Mouse (Mus musculus) heart, embryonic 10.5 days (tissue): ENCODE data around the gene Gm10320. TPM values are rescaled to one million over a fixed set of nuclear protein-coding genes. Genes with fewer than 3 reads are reported as not detected.
A peak's percentile ranks its signal among the peaks of the same experiment; 100 is the strongest.

Experiments
- DNase-seq: peaks from one replicate; pipeline ENCODE4 v3.0.0-alpha.2; 2017; ENCODE audit warnings: low spot score
- H3K27ac ChIP-seq: fragments of 300-500 bp; sonication (generic); 2 replicates; pipeline ENCODE4 v1.5.1; 2016; ENCODE audit warnings: mild to moderate bottlenecking
- H3K27me3 ChIP-seq: fragments of 300-500 bp; sonication (generic); 2 replicates; pipeline ENCODE4 v1.6.1; 2016; ENCODE audit warnings: mild to moderate bottlenecking; ENCODE audit not compliant: poor library complexity, insufficient read depth, severe bottlenecking
- H3K36me3 ChIP-seq: fragments of 300-500 bp; sonication (generic); 2 replicates; pipeline ENCODE4 v1.6.1; 2016; ENCODE audit warnings: mild to moderate bottlenecking, moderate library complexity
- H3K4me1 ChIP-seq: fragments of 300-500 bp; sonication (generic); 2 replicates; pipeline ENCODE4 v1.6.1; 2016; ENCODE audit warnings: mild to moderate bottlenecking
- H3K4me3 ChIP-seq: fragments of 300-500 bp; sonication (generic); 2 replicates; pipeline ENCODE4 v1.5.1; 2016; ENCODE audit warnings: mild to moderate bottlenecking, moderate library complexity
- H3K9me3 ChIP-seq: fragments of 300-500 bp; sonication (generic); 2 replicates; pipeline ENCODE4 v1.6.1; 2016; ENCODE audit warnings: mild to moderate bottlenecking, moderate library complexity
- WGBS: fragments of 180-500 bp; shearing (Covaris S2); methylation state at CpG from one replicate; pipeline ENCODE4 v1.1.7; 2016; 5-methylcytosine and 5-hydroxymethylcytosine counted together
- polyA plus RNA-seq: library from polyadenylated mRNA; unstranded; fragments of >200 nt; fragmentation: Nextera tagmentation; extraction: Ambion mirVana; gene quantifications from 2 replicates; pipeline ENCODE4 v1.2.1, GENCODE M21; 2016

Gm10320 gene
- 0.48 and 0.82 TPM in 2 replicates for polyA plus RNA-seq

- peak; percentile 9 for DNase-seq
- no peaks in the 10 kb centered on the region for H3K9me3 ChIP-seq
- H3K27me3 ChIP-seq: peaks cover 15% of the 10 kb centered on the region; the same call in 1 of the 2 replicates
- no peak within 1 kb of the TSS for H3K27ac ChIP-seq
- H3K4me1 ChIP-seq: no peaks in the 10 kb centered on the region
- 70% methylated on average over 3 of the region's 3 CpGs for WGBS
- no peaks in the 10 kb centered on the region for H3K36me3 ChIP-seq
- no peak within 1 kb of the TSS for H3K4me3 ChIP-seq
These were observed at the start of gene Gm10320 for GRCm38 (mm10) chr13:98491909-98492308. Gm10320 (minus strand) TSS chr13:98492001.

GRCm38 (mm10) chr13:98541601-98542000, 49.8 kb upstream of the Gm10320 start:
- WGBS: 81% methylated on average over 2 of the region's 2 CpGs
- Histone ChIP-seq H3K9me3 (no peaks in the 10 kb centered on the region), H3K27ac (no peak overlapping the region), H3K36me3 (no peaks in the 10 kb centered on the region), H3K27me3 (no peaks in the 10 kb centered on the region), H3K4me1 (0 out of 2 replicates have a peak, but pooled peaks cover 3% of the 10 kb centered on the region), H3K4me3 (no peak overlapping the region)
- peak; percentile 30 for DNase-seq

- peaks cover 6% of the 10 kb centered on the region for H3K4me1 ChIP-seq
- WGBS: 83% methylated on average over 3 of the region's 3 CpGs
- H3K27ac ChIP-seq: no peak overlapping the region
- H3K4me3 ChIP-seq: no peak overlapping the region
- DNase-seq: no peak
- no peaks in the 10 kb centered on the region for H3K9me3 ChIP-seq
- H3K36me3 ChIP-seq: no peaks in the 10 kb centered on the region
- no peaks in the 10 kb centered on the region for H3K27me3 ChIP-seq
These were observed 48.4 kb upstream of the Gm10320 start for GRCm38 (mm10) chr13:98540206-98540605.

- Histone ChIP-seq H3K4me1 (peaks cover 15% of the 10 kb centered on the region), H3K27ac (no peak overlapping the region), H3K9me3 (no peaks in the 10 kb centered on the region), H3K27me3 (no peaks in the 10 kb centered on the region), H3K4me3 (no peak overlapping the region), H3K36me3 (no peaks in the 10 kb centered on the region)
- peak; percentile 24 for DNase-seq
- 65% methylated on average over 7 of the region's 7 CpGs for WGBS
These were observed 47.5 kb upstream of the Gm10320 start for GRCm38 (mm10) chr13:98539311-98539710.

- Histone ChIP-seq H3K36me3 (no peaks in the 10 kb centered on the region), H3K4me3 (no peak overlapping the region), H3K27me3 (no peaks in the 10 kb centered on the region), H3K27ac (no peak overlapping the region), H3K4me1 (peaks cover 20% of the 10 kb centered on the region), H3K9me3 (no peaks in the 10 kb centered on the region)
- no peak for DNase-seq
- WGBS: 76% methylated on average over 5 of the region's 5 CpGs
These were observed 46.8 kb upstream of the Gm10320 start for GRCm38 (mm10) chr13:98538587-98538986.

GRCm38 (mm10) chr13:98534913-98535262, 43.1 kb upstream of the Gm10320 start:
- DNase-seq: peak; percentile 68
- H3K27ac ChIP-seq: peak overlapping the region; percentile 50
- WGBS: 45% methylated on average over 2 of the region's 2 CpGs
- peak overlapping the region; percentile 29; the same call in 1 of the 2 replicates for H3K4me3 ChIP-seq
- no peaks in the 10 kb centered on the region for H3K36me3 ChIP-seq
- H3K4me1 ChIP-seq: peaks cover 48% of the 10 kb centered on the region
- peaks cover 5% of the 10 kb centered on the region; the same call in 1 of the 2 replicates for H3K9me3 ChIP-seq
- H3K27me3 ChIP-seq: no peaks in the 10 kb centered on the region; the same call in 1 of the 2 replicates

- 30% methylated on average over 18 of the region's 18 CpGs for WGBS
- peak; percentile 92 for DNase-seq
These were observed 42.5 kb upstream of the Gm10320 start for GRCm38 (mm10) chr13:98534190-98534912.

GRCm38 (mm10) chr13:98533415-98533814, 41.6 kb upstream of the Gm10320 start:
- 40% methylated on average over 9 of the region's 9 CpGs for WGBS

More at GRCm38 (mm10) chr13:98534190-98534912, 42.5 kb upstream of the Gm10320 start:
- Histone ChIP-seq H3K27ac (peak overlapping the region; percentile 50), H3K9me3 (peaks cover 5% of the 10 kb centered on the region; the same call in 1 of the 2 replicates), H3K4me1 (peaks cover 48% of the 10 kb centered on the region), H3K36me3 (no peaks in the 10 kb centered on the region), H3K27me3 (no peaks in the 10 kb centered on the region; the same call in 1 of the 2 replicates), H3K4me3 (peak overlapping the region; percentile 29)

GRCm38 (mm10) chr13:98532699-98533375, 41.0 kb upstream of the Gm10320 start:
- H3K4me1 ChIP-seq: peaks cover 48% of the 10 kb centered on the region

More at GRCm38 (mm10) chr13:98533415-98533814, 41.6 kb upstream of the Gm10320 start:
- Histone ChIP-seq H3K27ac (no peak overlapping the region), H3K36me3 (no peaks in the 10 kb centered on the region), H3K27me3 (no peaks in the 10 kb centered on the region; the same call in 1 of the 2 replicates), H3K4me1 (peaks cover 48% of the 10 kb centered on the region), H3K4me3 (no peak overlapping the region), H3K9me3 (peaks cover 5% of the 10 kb centered on the region; the same call in 1 of the 2 replicates)
- DNase-seq: peak; percentile 74

GRCm38 (mm10) chr13:98531976-98532375, 40.2 kb upstream of the Gm10320 start:
- DNase-seq: peak; percentile 67
- no peaks in the 10 kb centered on the region for H3K36me3 ChIP-seq
- H3K27me3 ChIP-seq: no peaks in the 10 kb centered on the region; the same call in 1 of the 2 replicates
- WGBS: 92% methylated on average over 9 of the region's 9 CpGs
- H3K9me3 ChIP-seq: peaks cover 5% of the 10 kb centered on the region; the same call in 1 of the 2 replicates
- H3K27ac ChIP-seq: no peak overlapping the region
- H3K4me3 ChIP-seq: no peak overlapping the region
- peaks cover 48% of the 10 kb centered on the region for H3K4me1 ChIP-seq

More at GRCm38 (mm10) chr13:98532699-98533375, 41.0 kb upstream of the Gm10320 start:
- Histone ChIP-seq H3K36me3 (no peaks in the 10 kb centered on the region), H3K27me3 (no peaks in the 10 kb centered on the region; the same call in 1 of the 2 replicates), H3K4me3 (no peak overlapping the region), H3K27ac (no peak overlapping the region), H3K9me3 (peaks cover 5% of the 10 kb centered on the region; the same call in 1 of the 2 replicates)
- peak; percentile 74 for DNase-seq
- 62% methylated on average over 12 of the region's 12 CpGs for WGBS

- Histone ChIP-seq H3K4me3 (no peak overlapping the region), H3K27ac (no peak overlapping the region), H3K9me3 (peaks cover 5% of the 10 kb centered on the region; the same call in 1 of the 2 replicates), H3K27me3 (no peaks in the 10 kb centered on the region; the same call in 1 of the 2 replicates), H3K36me3 (no peaks in the 10 kb centered on the region), H3K4me1 (peaks cover 48% of the 10 kb centered on the region)
- WGBS: 54% methylated on average over 3 of the region's 3 CpGs
- DNase-seq: no peak
These were observed 39.5 kb upstream of the Gm10320 start for GRCm38 (mm10) chr13:98531306-98531705.

GRCm38 (mm10) chr13:98523719-98524316, 32.0 kb upstream of the Gm10320 start:
- no peak overlapping the region for H3K4me3 ChIP-seq
- H3K27ac ChIP-seq: no peak overlapping the region
- no peaks in the 10 kb centered on the region for H3K9me3 ChIP-seq
- DNase-seq: peak; percentile 38
- WGBS: 77% methylated on average over 6 of the region's 6 CpGs
- H3K36me3 ChIP-seq: no peaks in the 10 kb centered on the region
- H3K4me1 ChIP-seq: no peaks in the 10 kb centered on the region
- no peaks in the 10 kb centered on the region for H3K27me3 ChIP-seq
